Mouse (Mus musculus): ENCODE results near the gene Son.

- TF ChIP-seq EP300 (IDR thresholded peaks at IDR 0.05), result no peak
- no peak for TF ChIP-seq CTCF (IDR thresholded peaks at IDR 0.05)
Measured at GRCm38 (mm10) chr16:91620185-91620584, 27.1 kb upstream of the Son start.
